Mouse (Mus musculus) gastrocnemius, postnatal 36 days (tissue): ENCODE results near the gene Apoa1. TPM values are rescaled to one million over a fixed set of nuclear protein-coding genes. Genes with fewer than 3 reads are reported as not detected.

Experiments used
- DNase-seq, 2 experiments: peaks; one replicate each; pipeline ENCODE4 v3.0.0; 2022
- intact Hi-C: fragments of 180-260 bp; cut with DNase I; formaldehyde crosslinking; loops from one replicate; pipeline ENCODE4 v1.15.1; 2025
- long read RNA-seq, 2 experiments: library from polyadenylated mRNA; stranded (forward); transcript quantifications; one replicate each; pipeline ENCODE4 v2.0.0; 2021
- total RNA-seq, 2 experiments: library from RNA; stranded (reverse); gene quantifications; 2 replicates each; pipeline ENCODE4 v1.2.3; 2021

Apoa1 gene
- under 1 TPM in 1 of 2 experiments, not detected in 1; 0.69 TPM for total RNA-seq
- long read RNA-seq, experiment 1 = 0 reads
- long read RNA-seq, experiment 2 = 0 reads

DNA sequence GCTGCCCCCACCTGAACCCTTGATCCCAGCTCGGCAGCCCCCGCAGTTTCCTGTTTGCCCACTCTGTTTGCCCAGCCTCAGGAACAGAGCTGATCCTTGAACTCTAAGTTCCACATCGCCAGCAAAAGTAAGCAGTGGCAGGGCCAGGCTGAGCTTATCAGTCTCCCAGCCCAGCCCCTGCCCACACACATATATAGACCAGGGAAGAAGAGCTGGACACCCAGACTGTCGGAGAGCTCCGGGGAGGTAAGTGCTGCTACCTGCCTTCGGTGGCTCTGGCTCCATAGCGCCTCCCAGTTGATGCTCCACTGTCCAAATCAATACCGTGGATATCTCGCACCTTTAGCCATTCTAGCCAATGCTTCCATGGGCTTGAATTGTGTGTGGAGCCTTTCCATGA is at the start of gene Apoa1:
Apoa1 (plus strand) TSS at position 90 of the 400 bp plus-strand sequence.
- intact Hi-C loops = no loop called here
- no peak for DNase-seq

DNA sequence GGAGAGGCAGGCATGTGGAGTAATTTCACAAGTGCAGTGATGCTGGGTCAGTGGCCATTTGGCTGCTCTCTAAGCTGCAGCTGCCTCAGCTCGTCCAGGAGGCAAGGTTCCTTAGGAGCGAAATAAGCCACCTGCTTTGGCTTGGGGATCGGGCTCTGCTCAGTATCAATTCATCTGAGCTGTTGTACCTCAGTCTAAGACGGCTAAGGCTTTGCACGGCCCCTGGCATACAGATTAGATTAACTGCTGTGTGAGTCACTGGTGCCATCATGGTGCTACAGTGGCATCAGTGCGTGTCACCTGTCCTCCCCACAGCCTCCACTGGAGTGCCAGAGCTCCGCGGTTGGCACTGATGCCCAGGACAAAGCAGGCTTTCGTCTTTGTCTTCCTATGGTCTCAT is 49.8 kb upstream of the Apoa1 start:
- intact Hi-C loops = loop anchor here (5.0 kb wide), 1 partner anchor 56 kb away; no protein-coding TSS in a partner anchor
- DNase-seq = no peak

DNA sequence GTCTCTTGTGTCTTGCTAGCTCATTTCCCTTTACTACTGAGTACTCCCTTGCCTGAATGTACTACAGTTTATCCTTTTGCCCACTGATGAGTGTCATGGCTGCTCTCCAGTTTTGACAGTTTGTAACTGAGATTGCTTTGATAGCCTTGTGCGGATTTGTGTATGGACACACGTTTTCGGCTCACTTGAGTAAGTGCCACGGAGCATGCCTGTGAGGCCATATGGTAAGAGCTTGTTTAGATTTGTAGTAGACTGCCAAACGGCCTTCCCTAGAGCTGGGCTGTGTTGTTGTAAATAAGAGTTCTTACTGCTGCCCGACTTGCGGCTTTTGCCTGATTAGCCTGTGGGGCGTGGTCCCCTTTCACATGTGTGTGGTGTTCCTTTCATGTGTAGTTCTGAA is 47.1 kb upstream of the Apoa1 start:
- no peak for DNase-seq
- intact Hi-C loops = no loop called here

DNA sequence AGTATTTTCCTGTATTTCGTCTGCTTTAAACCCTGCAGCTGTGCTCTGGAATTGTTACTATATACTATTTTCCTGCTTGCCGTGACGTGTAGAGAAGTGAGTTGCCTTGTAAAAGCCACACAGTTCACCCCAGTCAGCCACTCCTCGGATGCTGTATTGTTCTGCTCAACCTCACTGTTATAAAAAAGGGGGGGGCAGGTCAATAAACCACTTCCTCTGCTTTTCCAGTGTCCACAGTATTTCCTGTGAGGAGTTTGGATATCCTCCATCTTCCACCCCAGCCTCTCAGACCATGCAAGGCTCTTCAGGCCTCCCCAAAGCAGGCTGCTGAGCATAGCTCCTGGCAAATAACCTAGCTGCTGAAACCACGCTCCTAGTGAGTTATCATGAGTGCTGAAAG is 43.8 kb upstream of the Apoa1 start:
- no peak for DNase-seq
- intact Hi-C loops = no loop called here

DNA sequence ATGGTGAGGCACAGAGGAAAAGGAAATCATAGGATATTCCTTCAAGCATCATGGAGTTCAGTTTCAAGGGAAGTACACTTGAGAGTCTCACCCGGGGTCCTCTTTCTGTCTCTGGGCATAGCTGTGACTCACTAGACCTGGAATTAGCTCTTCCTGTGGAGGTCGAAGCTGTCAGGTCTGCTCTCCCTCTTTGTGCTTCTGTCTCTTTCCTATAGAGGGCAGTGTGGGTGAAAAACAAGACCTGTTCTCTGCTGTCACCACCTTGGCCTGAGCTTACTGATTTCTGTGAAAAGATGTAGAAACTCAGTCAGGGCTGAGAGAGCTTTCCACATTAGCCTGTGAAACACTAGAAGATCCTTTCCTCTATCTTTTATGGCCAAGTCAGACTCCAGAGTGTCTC is 43.2 kb upstream of the Apoa1 start:
- DNase-seq = no peak
- intact Hi-C loops = no loop called here

DNA sequence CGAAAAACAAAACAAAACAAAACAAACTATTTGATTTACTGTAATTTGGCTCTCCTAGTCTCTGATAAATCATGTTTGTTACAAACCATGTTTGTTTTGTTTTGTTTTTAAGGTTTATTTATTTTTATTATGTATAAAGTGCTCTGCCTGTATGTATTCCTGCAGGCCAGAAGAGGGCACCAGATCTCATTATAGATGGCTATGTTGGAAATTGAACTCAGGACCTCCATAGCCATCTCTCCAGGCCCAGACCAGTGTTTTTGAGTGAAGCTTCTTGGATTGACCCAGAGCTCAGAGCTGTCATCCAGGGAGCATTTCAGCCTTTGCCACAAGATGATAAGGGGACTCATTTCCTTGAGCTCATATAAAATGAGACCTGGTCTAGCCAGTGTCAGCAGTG is 42.0 kb upstream of the Apoa1 start:
- intact Hi-C loops = no loop called here
- no peak for DNase-seq

DNA sequence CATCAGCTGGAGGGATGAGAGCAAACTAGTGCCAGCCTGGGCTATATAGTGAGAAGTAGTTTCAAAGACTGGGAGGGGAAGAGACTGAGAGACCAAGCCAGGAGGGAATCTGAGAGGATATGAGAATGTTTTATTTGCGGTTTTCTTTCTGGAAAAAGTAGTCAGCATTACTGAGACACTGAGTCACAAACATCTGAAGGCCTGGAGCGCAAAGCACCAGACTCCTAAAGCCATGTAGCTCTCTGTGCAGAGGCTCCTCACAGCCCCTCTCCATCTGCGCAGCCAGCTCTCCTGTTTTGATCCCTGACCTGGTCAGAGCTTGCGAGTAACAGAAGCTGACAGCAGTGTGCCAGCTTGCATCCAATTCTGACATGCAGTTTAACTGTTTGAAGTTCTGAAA is 40.0 kb upstream of the Apoa1 start:
- no peak for DNase-seq
- intact Hi-C loops = no loop called here

DNA sequence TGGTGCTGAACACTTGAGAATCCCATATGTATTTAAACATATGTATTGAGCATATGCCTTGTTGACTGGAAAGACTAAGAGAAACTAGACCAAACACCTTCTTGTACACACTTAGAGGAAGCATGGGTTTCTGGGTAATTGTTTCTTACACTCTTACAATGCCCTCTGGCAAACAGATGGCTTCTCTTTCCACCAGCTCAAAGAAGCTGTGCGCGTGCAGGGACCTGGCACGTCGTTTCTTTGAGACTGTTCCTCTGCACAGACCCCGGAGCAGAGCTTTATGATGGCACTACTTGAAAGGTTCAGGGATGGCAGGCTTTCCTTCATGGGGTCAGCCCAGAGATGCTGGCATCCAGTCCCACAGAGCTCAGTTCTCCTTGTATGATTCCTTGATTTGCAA is 39.4 kb upstream of the Apoa1 start:
- no peak for DNase-seq
- intact Hi-C loops = no loop called here

DNA sequence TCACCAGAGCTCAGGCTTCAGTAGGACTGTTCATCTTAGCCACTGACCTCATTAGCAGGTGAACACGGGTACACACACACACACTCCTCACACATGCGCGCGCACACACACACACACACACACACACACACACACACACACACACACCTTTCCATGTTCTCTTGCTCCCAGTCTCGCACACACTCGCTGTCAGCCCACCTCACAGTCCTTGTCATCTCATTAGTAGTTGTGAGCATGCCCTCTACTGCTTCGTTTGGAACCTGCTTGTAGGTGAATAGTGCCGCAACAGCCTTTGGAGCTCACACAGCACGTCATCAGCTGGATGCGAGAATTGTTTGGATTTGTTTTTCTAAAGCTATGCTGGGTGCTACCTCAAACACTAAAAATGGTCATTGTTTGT is 39.0 kb upstream of the Apoa1 start:
- no peak for DNase-seq

DNA sequence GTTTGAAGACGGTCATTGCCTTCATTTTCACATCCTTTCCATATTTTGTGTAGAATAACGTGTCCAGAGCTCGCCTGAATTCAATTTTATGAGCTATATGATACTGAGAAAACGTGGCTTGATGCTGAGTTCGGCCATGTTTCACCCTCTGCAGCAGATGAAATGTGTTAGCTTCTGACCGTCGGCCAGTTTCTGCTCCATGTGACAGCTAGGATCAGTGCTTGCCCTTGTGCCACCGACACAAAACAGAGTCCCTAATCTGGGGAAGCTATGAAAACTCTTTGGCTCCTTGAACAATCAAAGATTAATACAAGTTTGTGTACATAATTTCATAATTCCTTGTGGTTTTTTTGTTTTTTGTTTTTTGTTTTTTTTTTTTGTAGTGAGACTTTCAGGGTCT is 37.1 kb upstream of the Apoa1 start:
- intact Hi-C loops = no loop called here

More for the DNA sequence above, 39.0 kb upstream of the Apoa1 start:
- intact Hi-C loops = no loop called here

DNA sequence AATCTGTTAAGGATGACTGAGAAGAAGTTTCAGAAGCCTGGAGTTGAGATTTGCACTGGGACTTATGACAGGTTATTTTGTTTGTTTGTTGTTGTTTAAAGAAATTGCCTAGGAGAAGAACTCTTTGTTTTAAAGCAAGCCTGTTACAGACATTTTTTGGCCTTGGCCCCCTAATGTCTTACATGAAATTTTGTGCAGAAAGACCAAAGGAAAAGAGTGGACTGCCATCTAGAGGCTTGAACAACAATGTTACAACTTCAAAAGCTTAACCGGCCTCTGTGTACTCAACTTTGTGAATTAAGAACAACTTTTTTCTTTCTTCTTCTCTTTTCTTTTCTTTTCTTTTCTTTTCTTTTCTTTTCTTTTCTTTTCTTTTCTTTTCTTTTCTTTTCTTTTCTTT is 36.7 kb upstream of the Apoa1 start:
- intact Hi-C loops = no loop called here
- no peak for DNase-seq

More for the DNA sequence above, 37.1 kb upstream of the Apoa1 start:
- no peak for DNase-seq

DNA sequence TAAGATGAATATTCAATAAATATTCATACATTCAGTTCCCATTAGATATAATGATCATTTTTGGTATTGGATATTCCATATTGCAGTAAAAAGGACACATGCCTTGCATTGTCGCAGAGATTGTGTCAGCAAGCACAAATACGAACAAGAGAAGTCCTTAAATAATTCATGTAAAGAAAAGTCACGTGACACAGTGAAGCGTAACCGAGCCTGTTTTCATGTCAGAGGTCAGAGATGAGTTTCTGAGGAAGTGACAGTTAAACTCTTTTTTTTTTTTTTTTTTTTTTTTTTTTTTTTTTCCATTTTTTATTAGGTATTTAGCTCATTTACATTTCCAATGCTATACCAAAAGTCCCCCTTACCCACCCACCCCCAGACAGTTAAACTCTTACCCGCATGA is 35.7 kb upstream of the Apoa1 start:
- no peak for DNase-seq
- intact Hi-C loops = no loop called here

DNA sequence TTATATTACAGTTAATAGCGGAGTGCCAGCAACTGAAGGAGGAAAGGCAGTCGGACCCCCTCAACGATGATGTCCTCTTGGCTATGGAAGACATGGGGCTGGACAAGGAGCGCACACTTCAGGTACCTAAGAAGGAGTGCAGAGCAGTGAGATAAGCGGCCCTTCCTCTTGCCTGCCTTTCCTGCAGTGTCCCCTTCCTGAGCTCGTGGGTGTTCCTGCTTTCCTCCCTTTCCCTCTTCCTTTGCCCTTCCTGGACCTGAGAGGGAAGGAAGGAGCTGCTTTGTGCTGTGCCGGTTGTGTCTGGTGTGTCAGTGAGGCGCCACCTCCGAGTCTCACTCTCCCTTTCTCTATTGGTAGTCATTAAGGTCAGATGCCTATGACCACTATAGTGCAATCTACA is 33.6 kb upstream of the Apoa1 start:
- intact Hi-C loops = loop anchor here (2.0 kb wide), 1 partner anchor 190 kb away; no protein-coding TSS in a partner anchor
- no peak for DNase-seq

DNA sequence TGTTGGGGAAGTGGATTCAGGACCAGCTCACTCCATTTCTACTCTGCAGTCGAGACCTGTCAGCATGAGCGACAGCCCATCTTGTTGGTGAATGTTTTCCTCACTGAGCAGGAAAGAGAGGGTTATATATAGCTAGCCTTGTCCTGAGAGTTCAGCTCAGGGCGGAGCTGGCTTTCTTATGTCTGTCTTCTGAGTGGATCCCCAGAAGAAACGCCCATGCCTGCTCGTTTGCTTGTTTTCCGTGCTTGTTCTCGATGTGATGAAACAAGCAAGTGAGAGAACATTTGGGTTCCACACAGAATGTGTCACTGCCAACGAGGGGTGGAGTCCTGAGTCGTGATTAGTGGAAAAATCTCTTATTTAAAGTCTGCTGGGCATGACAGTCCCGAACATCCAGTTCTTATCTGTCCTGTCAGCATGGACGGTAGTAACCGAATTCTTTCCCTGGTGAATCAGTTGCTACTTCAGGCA is 31.6 kb upstream of the Apoa1 start:
- intact Hi-C loops = no loop called here

DNA sequence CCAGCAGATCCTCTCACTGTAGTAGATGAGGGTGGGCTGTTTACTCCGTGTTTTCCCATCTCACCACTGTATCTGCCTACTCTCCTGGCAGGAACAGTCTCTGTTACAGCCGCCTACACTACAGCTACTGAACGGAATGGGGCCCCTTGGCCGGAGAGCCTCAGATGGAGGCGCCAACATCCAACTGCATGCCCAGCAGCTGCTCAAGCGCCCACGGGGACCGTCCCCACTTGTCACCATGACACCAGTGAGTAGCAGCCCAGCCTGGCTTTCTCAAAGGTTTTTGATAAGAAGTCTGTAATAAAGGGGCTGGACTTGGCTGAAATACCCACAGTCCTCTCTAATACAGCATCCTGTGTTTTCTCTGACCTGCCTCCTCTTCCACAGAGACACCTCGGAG is 29.9 kb upstream of the Apoa1 start:
- intact Hi-C loops = no loop called here
- DNase-seq = no peak

More for the DNA sequence above, 31.6 kb upstream of the Apoa1 start:
- no peak for DNase-seq

DNA sequence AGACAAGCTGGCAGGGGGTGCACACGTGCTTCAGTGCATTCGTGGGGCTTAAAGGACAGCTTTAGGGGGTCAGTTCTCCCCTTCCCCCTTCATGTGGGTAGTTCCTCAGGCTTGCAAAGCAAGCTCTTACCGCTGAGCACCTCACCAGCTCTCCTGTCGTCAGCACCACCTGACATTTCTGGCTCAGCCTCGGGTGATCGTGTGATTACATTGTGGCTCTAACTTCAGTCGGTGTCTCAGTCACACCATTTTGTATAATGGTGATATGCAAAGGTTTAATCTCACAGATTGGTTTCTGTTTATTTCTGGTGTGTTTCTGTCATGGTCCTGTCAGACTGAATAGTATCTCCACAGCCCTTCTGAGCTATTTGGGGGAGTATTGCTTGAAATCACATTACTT is 29.4 kb upstream of the Apoa1 start:
- intact Hi-C loops = no loop called here

DNA sequence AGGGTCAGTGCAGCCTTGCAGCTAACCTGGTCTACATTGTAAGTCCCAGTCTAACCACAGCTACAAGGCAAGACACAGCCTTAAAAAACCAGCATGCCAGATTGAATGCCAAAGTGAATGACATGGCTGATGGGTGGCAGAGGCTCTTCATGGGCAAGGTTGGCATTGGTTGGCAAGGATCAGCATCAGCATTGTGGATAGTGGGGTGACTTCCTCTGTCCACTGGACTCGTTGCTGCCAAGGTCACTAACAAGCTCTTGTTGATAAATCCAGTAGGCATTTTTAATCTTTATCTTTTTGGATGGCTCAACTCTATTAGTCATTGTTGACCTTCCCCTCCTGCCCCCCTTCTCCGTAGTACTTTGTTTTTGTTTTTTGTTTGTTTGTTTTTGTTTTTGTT is 28.8 kb upstream of the Apoa1 start:
- DNase-seq = no peak
- intact Hi-C loops = no loop called here

More for the DNA sequence above, 29.4 kb upstream of the Apoa1 start:
- DNase-seq = no peak

DNA sequence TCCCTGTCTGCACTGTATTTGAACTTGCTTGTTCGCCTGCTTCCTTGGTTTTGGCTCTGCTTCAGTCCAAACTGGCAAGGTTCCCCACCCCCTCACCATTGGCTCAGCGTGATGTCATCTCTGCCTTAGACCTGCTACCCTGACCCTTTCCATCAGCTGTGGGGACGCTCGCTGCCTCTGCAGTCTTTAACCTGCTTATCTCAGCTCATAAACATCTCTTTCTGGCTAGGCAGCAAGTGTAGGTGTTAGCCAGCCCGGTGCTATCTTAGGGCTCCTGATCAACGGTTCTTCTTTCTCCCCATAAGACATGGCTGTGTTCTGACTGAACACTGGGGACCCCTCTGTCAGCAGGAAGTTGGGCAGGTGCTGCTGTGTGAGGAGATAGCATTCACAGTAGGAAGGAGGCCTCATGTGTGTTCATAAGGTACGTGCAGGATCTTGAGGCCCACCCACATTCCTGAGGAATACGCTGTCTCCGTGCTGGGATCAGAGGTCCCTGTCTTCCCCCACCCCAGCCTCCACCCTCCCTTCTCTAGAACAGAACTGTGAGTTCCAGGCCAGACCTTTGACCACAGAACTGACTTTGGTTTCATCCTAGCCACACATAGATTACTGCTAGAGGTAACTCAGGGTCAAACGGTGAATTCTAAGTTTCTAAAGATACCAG is 21.4 kb upstream of the Apoa1 start:
- no peak for DNase-seq
- intact Hi-C loops = no loop called here

DNA sequence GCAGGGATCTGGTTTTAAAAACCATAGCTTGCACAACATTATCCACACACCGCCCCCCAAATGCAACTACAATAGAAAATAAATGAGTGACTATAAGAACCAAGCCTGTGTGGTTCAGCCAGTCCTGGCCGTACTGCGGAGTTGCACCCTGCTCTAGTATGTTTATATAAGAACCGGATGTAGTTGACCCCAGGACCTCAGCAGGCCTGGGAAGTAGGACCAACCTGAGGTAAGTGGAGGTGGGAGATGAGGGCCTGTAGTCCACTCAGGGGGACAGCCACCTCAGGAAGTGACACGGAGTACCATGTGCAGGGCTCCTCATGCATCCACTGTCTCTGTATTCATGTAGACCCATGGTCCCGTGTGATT is 20.9 kb upstream of the Apoa1 start:
- intact Hi-C loops = no loop called here
- DNase-seq = no peak

DNA sequence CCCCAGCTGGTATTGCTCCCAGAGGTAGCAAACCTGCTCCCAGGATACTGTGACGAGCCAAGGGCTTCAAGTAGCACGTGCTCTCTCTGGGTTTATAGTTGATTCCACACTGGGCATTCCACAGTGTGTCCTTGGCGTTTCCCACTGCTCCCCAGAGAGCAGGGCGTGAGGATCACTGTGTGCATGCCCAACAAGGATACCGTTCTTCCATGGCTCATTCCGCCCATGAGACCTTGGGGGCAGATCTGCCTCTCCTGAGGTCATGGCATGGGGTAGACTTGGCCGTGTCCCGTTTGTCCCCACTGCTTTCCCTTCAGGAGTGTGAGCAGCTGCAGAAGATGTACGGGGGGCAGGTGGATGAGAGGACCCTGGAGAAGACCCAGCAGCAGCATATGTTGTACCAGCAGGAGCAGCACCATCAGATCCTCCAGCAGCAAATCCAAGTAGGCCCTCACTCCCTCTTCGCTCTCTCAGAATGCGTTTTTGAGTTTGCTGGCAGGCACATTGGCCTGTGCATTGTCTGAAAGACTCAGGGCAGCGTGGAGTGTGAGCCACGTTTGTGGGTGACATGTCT is 19.9 kb upstream of the Apoa1 start:
- DNase-seq = no peak
- intact Hi-C loops = no loop called here

DNA sequence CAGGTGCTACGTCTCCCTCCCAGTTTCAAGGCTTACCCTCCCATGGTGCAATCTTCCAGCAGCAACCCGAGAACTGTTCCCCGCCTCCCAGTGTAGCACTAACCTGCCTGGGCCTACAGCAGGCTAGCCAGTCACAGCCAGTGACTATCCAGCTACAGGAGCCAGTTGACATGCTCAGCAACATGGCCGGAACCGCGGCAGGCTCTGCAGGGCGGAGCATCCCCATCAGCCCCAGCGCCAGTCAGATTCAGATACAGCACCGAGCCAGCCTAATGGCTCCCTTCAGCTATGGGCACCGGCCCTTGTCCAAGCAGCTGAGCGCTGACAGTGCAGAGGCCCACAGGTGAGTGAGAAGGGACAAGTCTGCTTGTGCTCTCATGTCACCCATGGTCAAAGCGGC is 17.9 kb upstream of the Apoa1 start:
- intact Hi-C loops = no loop called here
- no peak for DNase-seq

DNA sequence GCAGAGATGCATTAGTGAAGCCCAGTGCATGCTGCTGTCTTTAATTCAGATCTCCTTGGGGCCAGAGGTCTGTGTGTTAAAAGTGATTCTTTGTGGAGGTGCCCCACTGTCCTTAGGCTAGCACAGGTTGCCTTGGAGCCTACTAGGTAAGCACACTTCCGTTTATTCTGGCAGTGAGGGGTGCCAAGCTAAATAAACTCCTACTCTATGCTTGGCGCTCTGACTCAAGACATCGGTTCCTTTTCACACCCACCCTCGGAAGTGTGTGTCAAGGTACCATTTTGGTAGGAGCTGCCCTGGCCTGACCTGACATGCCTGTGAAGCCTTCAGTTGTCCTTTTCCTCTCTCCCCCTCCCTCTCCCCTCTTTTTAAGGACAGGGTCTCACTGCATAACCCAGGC is 14.1 kb upstream of the Apoa1 start:
- intact Hi-C loops = no loop called here
- no peak for DNase-seq
